Mouse (Mus musculus): ENCODE measurements at regions not wholly inside any gene's neighbourhood (a gene's known extent, or its start where the extent isn't known, plus 50 kb on each side); places are given as distances from the start of the nearest gene placed in this dataset.
"Not testable (repeated sequence)": the region's sequence is repeated elsewhere in the genome, so short reads cannot be mapped to it uniquely, and the experiment has no call there.

GRCm38 (mm10) chr3:134330943-134331342, 94.7 kb downstream of the Cxxc4 start:
- DNase-seq, result no peak
- intact Hi-C loops (cut with DNase I), result loop anchor here (10.0 kb wide), 1 partner anchor 94 kb away; no protein-coding TSS in a partner anchor

DNA sequence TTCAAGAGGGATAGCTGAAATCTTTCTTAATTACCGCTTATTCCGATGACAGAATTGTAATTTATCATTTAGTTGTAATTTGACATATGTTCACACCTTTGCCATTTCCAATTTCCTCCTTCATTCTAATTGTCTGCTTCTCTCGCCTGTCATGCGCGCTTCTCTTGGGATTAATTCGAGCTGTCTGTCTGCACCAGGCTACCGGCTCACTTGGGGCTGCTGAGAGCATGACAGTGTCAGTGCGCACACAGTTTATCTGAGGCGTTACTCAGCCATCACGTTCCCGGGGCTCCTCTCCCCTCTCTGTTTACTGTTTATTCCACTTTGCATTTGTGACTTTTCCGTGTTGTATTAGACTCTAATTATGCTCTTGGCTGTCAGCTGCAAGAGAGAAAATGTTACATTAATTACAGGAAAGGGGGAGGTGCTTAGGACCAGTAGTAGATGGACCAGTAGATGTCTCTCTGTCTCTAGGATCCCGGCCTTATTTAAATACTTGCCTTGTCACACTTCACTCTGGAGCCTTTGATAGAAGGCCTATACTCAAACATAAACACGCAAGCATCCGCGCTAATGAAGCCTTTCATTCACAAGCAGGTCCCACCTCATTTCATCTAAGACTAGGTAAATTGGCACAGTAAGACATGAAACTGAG, 95.3 kb downstream of the Cxxc4 start:
- intact Hi-C loops (cut with DNase I), result loop anchor here (10.0 kb wide), 1 partner anchor 93 kb away; no protein-coding TSS in a partner anchor
- DNase-seq, result peak in 1 of 2 experiments; percentile 2

- DNase-seq, result not testable (repeated sequence)
- intact Hi-C loops (cut with DNase I), result loop anchor here (10.0 kb wide), 1 partner anchor 86 kb away; no protein-coding TSS in a partner anchor
These were observed 102.9 kb downstream of the Cxxc4 start for GRCm38 (mm10) chr3:134339093-134339695.

- DNase-seq, result no peak
- intact Hi-C loops (cut with DNase I), result no loop called here
These were observed 129.7 kb downstream of the Cxxc4 start for GRCm38 (mm10) chr3:134365948-134366347.

DNA sequence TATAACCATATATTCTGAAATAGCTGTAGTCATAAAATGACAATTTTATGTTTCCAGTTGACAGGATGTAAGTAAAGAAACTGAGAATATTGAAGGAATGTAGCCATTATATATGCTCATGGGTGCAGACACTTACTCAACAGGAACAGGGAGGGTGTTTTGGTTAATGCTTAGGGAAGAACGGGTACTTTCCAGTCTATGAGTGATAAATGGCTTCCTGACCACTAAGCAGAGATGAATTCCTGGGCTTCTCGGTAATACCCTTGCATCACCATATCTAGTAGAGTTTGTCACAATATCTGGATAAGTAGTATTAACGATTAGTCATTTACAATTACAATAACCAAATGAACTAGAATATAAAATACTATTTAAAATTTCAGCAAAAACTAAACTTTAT, 130.5 kb downstream of the Cxxc4 start:
- no peak for DNase-seq
- intact Hi-C loops (cut with DNase I), result no loop called here

DNA sequence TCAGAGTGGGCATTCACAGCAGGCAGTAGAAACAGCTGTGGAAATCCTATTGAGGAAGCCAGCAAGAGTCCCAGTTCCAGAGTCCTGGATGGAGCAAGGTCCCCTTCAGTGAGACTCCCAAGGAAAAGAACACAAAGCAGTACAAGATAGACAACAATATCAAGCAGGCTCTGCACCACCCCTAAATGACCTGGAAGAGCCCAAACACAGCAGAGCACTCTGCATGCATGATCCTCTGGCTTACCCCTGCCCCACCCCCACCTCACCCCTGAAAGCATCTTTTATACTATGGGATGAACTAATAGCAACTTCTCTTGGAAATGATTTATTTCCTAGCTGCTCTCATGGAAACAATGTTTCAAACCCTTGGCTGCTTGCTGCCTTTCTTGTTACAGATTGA, 132.3 kb downstream of the Cxxc4 start:
- intact Hi-C loops (cut with DNase I), result no loop called here
- DNase-seq, result no peak

DNA sequence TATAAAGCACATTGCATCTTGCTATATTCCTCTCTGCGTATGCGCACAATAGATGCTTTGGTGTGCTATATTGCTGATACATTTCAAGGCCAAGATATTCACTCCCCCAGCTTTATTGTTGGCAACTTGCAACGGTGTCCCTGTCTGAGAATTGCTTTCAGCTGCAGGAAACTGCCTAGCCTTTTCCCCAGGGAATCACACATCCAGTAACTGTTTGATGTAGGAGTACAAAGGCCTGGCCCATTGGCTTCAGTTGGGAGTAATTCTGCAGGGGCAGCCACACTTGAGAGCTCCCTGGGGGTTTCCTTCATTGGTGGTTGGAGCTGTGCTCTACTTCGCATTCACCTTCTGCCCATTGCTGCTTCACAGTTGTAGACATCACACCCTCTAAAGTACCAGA, 132.8 kb downstream of the Cxxc4 start:
- intact Hi-C loops (cut with DNase I), result no loop called here
- DNase-seq, result peak; percentile 9 to 11

- no peak for DNase-seq
- intact Hi-C loops (cut with DNase I), result no loop called here
These were observed 143.3 kb downstream of the Cxxc4 start for GRCm38 (mm10) chr3:134379549-134379948.

GRCm38 (mm10) chr3:134390472-134391336, 154.4 kb downstream of the Cxxc4 start:
- intact Hi-C loops (cut with DNase I), result no loop called here
- DNase-seq, result peak in 1 of 2 experiments; percentile 28

DNA sequence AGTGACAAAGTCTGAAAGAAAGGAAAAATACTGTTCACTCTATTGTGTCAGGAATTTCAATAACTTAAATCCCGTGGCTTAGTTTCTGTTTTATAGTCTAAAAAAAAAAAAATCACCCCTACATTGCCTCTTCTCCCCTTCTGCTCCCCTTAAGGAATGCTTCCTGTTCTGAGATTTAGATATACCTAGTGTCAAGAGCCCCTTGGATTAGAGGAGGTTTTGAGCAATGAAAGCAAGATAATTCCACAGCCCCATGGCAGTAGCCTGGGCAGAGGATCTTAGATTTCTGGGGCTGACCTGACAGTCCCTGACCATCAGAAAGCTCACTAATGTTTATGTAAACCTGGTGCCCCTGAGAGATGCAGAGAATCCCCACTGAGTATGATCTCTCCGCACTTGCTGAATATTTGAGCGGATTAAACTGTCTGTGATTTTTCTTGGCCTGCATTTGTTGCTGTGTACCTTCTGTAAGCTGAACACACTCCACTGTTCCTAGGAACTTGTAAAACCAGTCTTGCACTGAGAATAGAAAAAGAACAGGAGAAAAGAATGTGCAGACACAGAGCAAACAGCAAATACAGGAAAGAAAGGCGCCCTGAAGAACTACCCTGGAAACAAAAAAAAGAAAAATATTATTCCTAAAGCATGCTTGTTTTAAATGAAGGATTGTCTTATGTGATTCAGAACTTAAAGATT, 164.3 kb downstream of the Cxxc4 start:
- no peak for DNase-seq
- intact Hi-C loops (cut with DNase I), result no loop called here

- intact Hi-C loops (cut with DNase I), result no loop called here
- no peak for DNase-seq
These were observed 179.5 kb downstream of the Cxxc4 start for GRCm38 (mm10) chr3:134415606-134416328.

- no peak for DNase-seq
- intact Hi-C loops (cut with DNase I), result loop anchor here (10.0 kb wide), 1 partner anchor 93 kb away; no protein-coding TSS in a partner anchor
These were observed 191.3 kb downstream of the Cxxc4 start for GRCm38 (mm10) chr3:134427633-134428032.

GRCm38 (mm10) chr3:134466611-134467010, 230.3 kb downstream of the Cxxc4 start:
- DNase-seq, result no peak
- intact Hi-C loops (cut with DNase I), result no loop called here

GRCm38 (mm10) chr3:134487280-134487679, 251.0 kb downstream of the Cxxc4 start:
- intact Hi-C loops (cut with DNase I), result no loop called here
- no peak for DNase-seq

DNA sequence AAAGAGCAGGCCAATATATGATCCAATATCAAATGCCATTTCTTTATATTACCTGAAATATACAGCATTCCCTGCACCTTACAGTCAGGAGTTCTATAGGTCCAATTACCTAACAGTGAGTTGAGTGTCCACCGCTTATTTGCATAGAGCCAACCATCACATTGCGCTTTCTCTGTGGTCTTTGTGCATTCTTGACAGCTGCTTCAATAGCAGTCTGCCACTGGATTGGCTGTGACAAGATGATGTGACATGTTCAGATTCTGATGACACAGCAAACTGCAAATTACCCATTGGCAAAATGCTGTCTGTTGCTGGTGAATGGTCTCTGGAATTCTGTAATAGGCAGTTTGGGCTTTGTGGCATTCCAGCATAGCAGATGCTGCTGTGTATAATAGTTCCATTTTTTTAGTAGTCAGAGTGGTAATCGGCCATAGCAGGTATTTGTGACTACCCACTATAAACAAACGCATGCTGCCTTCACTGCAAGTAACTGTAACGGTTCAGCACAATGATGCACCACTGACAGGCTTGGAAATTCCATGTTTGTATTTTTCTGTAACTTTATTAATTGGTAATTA, 253.8 kb downstream of the Cxxc4 start:
- intact Hi-C loops (cut with DNase I), result no loop called here
- no peak for DNase-seq

- DNase-seq, result no peak
- intact Hi-C loops (cut with DNase I), result no loop called here
These were observed 273.4 kb downstream of the Cxxc4 start for GRCm38 (mm10) chr3:134509702-134510101.

- no peak for DNase-seq
- intact Hi-C loops (cut with DNase I), result no loop called here
These were observed 289.5 kb downstream of the Cxxc4 start for GRCm38 (mm10) chr3:134525795-134526194.

- no peak for DNase-seq
- intact Hi-C loops (cut with DNase I), result no loop called here
These were observed 268.7 kb upstream of the Tacr3 start for GRCm38 (mm10) chr3:134560144-134560543.

- intact Hi-C loops (cut with DNase I), result no loop called here
- DNase-seq, result no peak
These were observed 250.0 kb upstream of the Tacr3 start for GRCm38 (mm10) chr3:134578759-134579158.

DNA sequence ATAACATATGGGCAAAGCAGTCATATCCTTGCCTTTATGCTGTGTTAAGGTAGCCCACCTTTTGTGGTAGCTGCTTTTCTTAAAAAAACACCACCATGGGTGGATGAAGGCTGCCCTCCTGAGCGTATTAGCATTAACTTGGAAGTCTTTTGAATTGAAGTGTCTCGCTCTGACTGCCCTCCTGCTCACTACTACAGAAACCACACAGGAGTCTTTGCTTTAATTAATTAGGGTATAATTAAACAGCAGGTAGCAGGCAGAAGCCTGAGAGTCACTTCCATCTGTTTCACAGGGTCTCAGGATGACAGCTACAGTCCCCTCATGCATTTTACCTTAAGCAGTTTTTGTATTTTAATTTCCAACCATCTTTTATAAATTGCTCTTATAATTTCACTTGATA, 240.2 kb upstream of the Tacr3 start:
- intact Hi-C loops (cut with DNase I), result no loop called here
- no peak for DNase-seq

Data from heart, postnatal 14 days (tissue).